Mouse (Mus musculus): ENCODE measurements around the gene Anks4b.

DNA sequence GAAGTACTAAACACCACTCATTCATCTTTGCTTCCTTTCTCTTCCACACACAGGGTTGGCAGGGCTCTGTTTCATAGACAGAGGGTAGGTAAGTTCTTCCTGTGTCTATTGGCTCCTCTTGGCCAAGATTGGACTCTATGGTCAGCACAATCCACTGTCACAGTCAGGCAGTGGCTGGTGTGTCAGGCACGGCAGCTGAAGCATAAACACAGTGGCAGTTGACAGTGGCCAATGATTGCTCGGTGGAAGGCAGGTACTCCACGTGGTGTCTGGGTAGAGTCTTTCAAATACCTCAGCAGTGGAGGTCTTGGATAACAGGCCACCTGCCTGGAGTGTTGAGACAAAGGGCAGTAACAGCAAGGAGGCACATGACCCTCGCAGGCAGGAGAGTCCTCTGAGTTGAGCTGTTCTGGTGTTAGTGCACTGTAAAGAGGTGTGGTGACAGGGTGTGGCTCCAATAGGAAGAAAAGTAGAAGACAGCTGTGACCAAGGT is 15.5 kb upstream of the Anks4b start:
- TF ChIP-seq CTCF (IDR thresholded peaks at IDR 0.05; ENCODE audit: low read depth) = no peak
- no peak for TF ChIP-seq EP300 (IDR thresholded peaks at IDR 0.05; ENCODE audit: low read depth)

All from heart, postnatal 0 days (tissue).